ENCODE assay signal across 10 mouse cellular contexts in the genomic region with DNA sequence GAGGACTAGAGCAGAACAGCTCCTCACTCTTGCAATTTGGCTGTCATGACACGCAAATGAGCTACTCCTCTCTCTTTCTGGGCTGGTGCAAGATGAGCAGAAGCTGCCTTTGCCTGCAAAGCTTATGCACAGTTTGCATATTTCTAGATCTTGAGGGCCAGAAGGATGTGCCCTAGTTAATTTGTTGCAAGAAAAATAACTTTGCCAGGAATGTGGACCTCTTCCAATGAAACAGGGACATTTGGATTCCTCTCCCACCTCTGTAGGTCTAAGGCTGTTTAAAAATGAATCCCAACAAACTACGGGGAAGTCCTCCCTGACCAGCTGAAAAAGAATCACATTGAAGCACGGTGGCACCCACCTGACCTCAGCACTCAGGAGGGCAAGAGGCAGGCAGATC.
"Had no signal": no experiment of that assay in that cellular context is flagged by ENCODE, and none has a peak within 500 bp of the region (broad histone marks: within the 10 kb centered on the region; RNA-seq: fewer than 3 reads in every experiment).

No protein-coding gene starts in this region.

- ATAC-seq: intestine, postnatal 0 days; midbrain, embryonic 13.5 days had no signal

- H3K4me1 ChIP-seq: limb, embryonic 12.5 days; liver, embryonic 13.5 days; midbrain, embryonic 13.5 days; stomach, embryonic 15.5 days had no signal

- DNase-seq: liver; liver, embryonic 13.5 days; lung, adult 18-20 months; right cerebral cortex, postnatal 14 days; thymus, adult 2 months; thymus, postnatal 25 days had no signal

- H3K9me3 ChIP-seq: limb, embryonic 12.5 days; liver, embryonic 13.5 days; midbrain, embryonic 13.5 days; stomach, embryonic 15.5 days had no signal

- H3K27me3 ChIP-seq: limb, embryonic 12.5 days; liver, embryonic 13.5 days; midbrain, embryonic 13.5 days; stomach, embryonic 15.5 days had no signal

- H3K27ac ChIP-seq: limb, embryonic 12.5 days; liver, embryonic 13.5 days; midbrain, embryonic 13.5 days; stomach, embryonic 15.5 days had no signal

- H3K4me3 ChIP-seq: limb, embryonic 12.5 days; liver, embryonic 13.5 days; midbrain, embryonic 13.5 days; stomach, embryonic 15.5 days had no signal
